Mouse (Mus musculus) embryonic fibroblast, embryonic 13.5 days (primary cell): ENCODE results near the gene Map3k13.

Source experiments
- CTCF ChIP-seq: IDR thresholded peaks from 2 replicates; pipeline ENCODE4 v1.5.1; 2011; ENCODE audit warnings: mild to moderate bottlenecking, control low read depth, low read length, moderate library complexity, borderline replicate concordance; ENCODE audit not compliant: insufficient read depth
- POLR2A ChIP-seq: IDR thresholded peaks from 2 replicates; pipeline ENCODE4 v1.6.1; 2011; ENCODE audit warnings: low read depth, mild to moderate bottlenecking, control low read depth, low read length, moderate library complexity

DNA sequence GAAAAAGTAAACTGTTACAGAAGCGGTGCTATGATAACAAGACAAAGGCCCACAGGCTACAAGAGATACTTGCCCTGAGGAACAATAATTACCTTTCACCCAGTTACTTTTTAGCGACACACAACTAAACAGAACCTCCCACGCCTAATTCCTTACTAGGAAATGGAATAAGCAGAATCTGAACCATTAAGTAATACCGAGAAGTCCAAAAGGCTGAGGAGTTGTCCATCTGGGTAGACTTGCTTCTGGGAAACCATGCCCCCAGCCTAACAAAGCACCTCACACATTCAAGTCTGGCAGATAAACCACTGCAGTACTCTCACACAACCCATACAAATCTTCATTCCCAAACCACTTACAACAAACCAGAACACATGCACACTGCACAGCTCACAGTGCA, 15.0 kb upstream of the Map3k13 start:
- TF ChIP-seq CTCF (no peak), POLR2A (no peak)
